In genomic region chr9:13525561-13526255, GRCm38 (mm10) we compare ENCODE assay signal across 11 mouse cellular contexts.
A peak's percentile ranks its signal among the peaks of the same experiment; 100 is the strongest.
DNase-seq lines count a peak whose midpoint lies in the region; ATAC-seq lines count a peak whose summit lies in the region.
"Had no signal": no experiment of that assay in that cellular context is flagged by ENCODE, and none has a peak within 500 bp of the region (broad histone marks: within the 10 kb centered on the region; RNA-seq: fewer than 3 reads in every experiment).

No protein-coding gene starts in this region.

- peak; percentile 40; the same call in 1 of the 2 replicates for ATAC-seq in neural tube, embryonic 13.5 days (ENCODE audit: low read depth)
- peak; percentile 85; the same call in 1 of the 2 replicates for ATAC-seq in forebrain, embryonic 12.5 days (ENCODE audit: low FRiP score)
- ATAC-seq in kidney, embryonic 16.5 days (ENCODE audit: low FRiP score, low TSS enrichment) = peak; percentile 84
- ATAC-seq in stomach, embryonic 16.5 days (ENCODE audit: insufficient read depth, low FRiP score) = peak; percentile 71; the same call in 1 of the 2 replicates
- ATAC-seq in megakaryocyte-erythroid progenitor cell, adult 5-6 weeks (replicated peaks; ENCODE audit: low FRiP score, low TSS enrichment, poor library complexity, severe bottlenecking) = no peak

- no peaks in the 10 kb centered on the region for H3K9me3 ChIP-seq in neural tube, embryonic 13.5 days
- no peaks in the 10 kb centered on the region for H3K9me3 ChIP-seq in forebrain, embryonic 12.5 days
- H3K9me3 ChIP-seq in kidney, embryonic 16.5 days (ENCODE audit: low read length) = no peaks in the 10 kb centered on the region
- no peaks in the 10 kb centered on the region for H3K9me3 ChIP-seq in stomach, embryonic 16.5 days (replicated peaks; ENCODE audit: control insufficient read depth, low read length)

- intact Hi-C loops in left cerebral cortex, postnatal 36 days (cut with DNase I) = no loop called here
- intact Hi-C loops in heart, postnatal 25 days (cut with DNase I) = no loop called here

- H3K27ac ChIP-seq in neural tube, embryonic 13.5 days (replicated peaks) = 0 out of 2 replicates have a peak overlapping the region, but pooled peaks have one; percentile 18
- H3K27ac ChIP-seq in forebrain, embryonic 12.5 days = peak overlapping the region; percentile 78
- peak overlapping the region; percentile 87 for H3K27ac ChIP-seq in kidney, embryonic 16.5 days (ENCODE audit: low read length)
- peak overlapping the region; percentile 76 for H3K27ac ChIP-seq in stomach, embryonic 16.5 days (ENCODE audit: low read length)
- H3K27ac ChIP-seq: macrophage had no signal

- H3K4me2 ChIP-seq in neural tube, embryonic 13.5 days = no peak overlapping the region
- no peak overlapping the region for H3K4me2 ChIP-seq in forebrain, embryonic 12.5 days
- no peak overlapping the region for H3K4me2 ChIP-seq in kidney, embryonic 16.5 days (replicated peaks; ENCODE audit: low read depth, low read length)
- H3K4me2 ChIP-seq in stomach, embryonic 16.5 days (ENCODE audit: low read depth, low read length) = no peak overlapping the region

- no peaks in the 10 kb centered on the region for H3K36me3 ChIP-seq in neural tube, embryonic 13.5 days
- H3K36me3 ChIP-seq in forebrain, embryonic 12.5 days (replicated peaks) = no peaks in the 10 kb centered on the region
- H3K36me3 ChIP-seq in kidney, embryonic 16.5 days (ENCODE audit: insufficient read depth, low read length) = no peaks in the 10 kb centered on the region
- no peaks in the 10 kb centered on the region for H3K36me3 ChIP-seq in stomach, embryonic 16.5 days (ENCODE audit: control insufficient read depth, insufficient read depth, low read length)

- DNase-seq in neural tube, embryonic 10.5 days (ENCODE audit: extremely low spot score, low spot score) = no peak
- DNase-seq in left cerebral cortex, postnatal 36 days (ENCODE audit: low spot score in 2 of 2) = no peak
- no peak for DNase-seq in heart, postnatal 25 days (ENCODE audit: low spot score)
- DNase-seq: cerebellum, adult 8-10 months; spleen, adult 18-20 months had no signal

- no peaks in the 10 kb centered on the region for H3K27me3 ChIP-seq in neural tube, embryonic 13.5 days
- no peaks in the 10 kb centered on the region for H3K27me3 ChIP-seq in forebrain, embryonic 12.5 days
- H3K27me3 ChIP-seq in kidney, embryonic 16.5 days (ENCODE audit: insufficient read depth, low read length) = no peaks in the 10 kb centered on the region
- H3K27me3 ChIP-seq in stomach, embryonic 16.5 days (ENCODE audit: control insufficient read depth, insufficient read depth, low read length) = no peaks in the 10 kb centered on the region

- peaks cover 39% of the 10 kb centered on the region for H3K4me1 ChIP-seq in neural tube, embryonic 13.5 days (replicated peaks)
- H3K4me1 ChIP-seq in forebrain, embryonic 12.5 days = peaks cover 27% of the 10 kb centered on the region
- peaks cover 41% of the 10 kb centered on the region for H3K4me1 ChIP-seq in kidney, embryonic 16.5 days (ENCODE audit: insufficient read depth, low read length)
- H3K4me1 ChIP-seq in stomach, embryonic 16.5 days (ENCODE audit: control insufficient read depth, insufficient read depth, low read length) = peaks cover 24% of the 10 kb centered on the region

- 77% methylated on average over 5 of the region's 5 CpGs for WGBS in neural tube, embryonic 13.5 days
- WGBS in forebrain, embryonic 12.5 days = 39% methylated on average over 5 of the region's 5 CpGs
- 46% methylated on average over 5 of the region's 5 CpGs for WGBS in kidney, embryonic 16.5 days
- WGBS in stomach, embryonic 16.5 days = 50% methylated on average over 5 of the region's 5 CpGs

- no peak overlapping the region for H3K4me3 ChIP-seq in neural tube, embryonic 13.5 days
- no peak overlapping the region for H3K4me3 ChIP-seq in forebrain, embryonic 12.5 days (replicated peaks)
- H3K4me3 ChIP-seq in kidney, embryonic 16.5 days (ENCODE audit: low read length) = no peak overlapping the region
- H3K4me3 ChIP-seq in stomach, embryonic 16.5 days (replicated peaks; ENCODE audit: low read length) = no peak overlapping the region

- H3K9ac ChIP-seq in neural tube, embryonic 13.5 days = no peak overlapping the region
- no peak overlapping the region for H3K9ac ChIP-seq in forebrain, embryonic 12.5 days
- H3K9ac ChIP-seq in kidney, embryonic 16.5 days (replicated peaks; ENCODE audit: low read length) = no peak overlapping the region; the same call in 1 of the 2 replicates
- H3K9ac ChIP-seq in stomach, embryonic 16.5 days (ENCODE audit: low read length) = no peak overlapping the region

Comparison
In these comparisons a context has a peak if more than half of its experiments do, and no peak if none do; other contexts are left out.
1. H3K27ac ChIP-seq: peak in every context shown above with its lines; median percentile 87 in kidney, embryonic 16.5 days; 78 in forebrain, embryonic 12.5 days; 76 in stomach, embryonic 16.5 days; 18 in neural tube, embryonic 13.5 days.